In the genomic region with DNA sequence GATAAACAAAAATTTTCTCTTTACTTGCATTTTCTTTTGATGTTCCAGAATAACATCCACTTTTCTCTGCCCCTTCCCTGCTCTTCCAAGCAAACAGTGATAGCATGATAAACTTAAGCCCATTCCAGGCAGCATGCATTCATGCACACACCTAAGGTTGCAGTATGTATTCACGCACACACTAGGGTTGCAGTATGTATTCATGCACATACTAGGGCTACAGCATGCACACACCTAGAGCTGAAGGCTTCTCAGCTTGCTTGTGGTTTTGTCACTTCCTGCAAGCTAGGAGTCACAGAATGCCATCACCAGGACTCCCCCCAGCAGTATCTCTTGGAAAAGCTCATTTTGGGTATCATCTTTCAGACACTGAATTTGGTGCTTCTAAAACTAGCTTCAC, we compare ENCODE assay signal across 38 mouse cellular contexts. TPM values are rescaled to one million over a fixed set of nuclear protein-coding genes. Genes with fewer than 3 reads are reported as not detected.
"Had no signal": no experiment of that assay in that cellular context is flagged by ENCODE, and none has a peak within 500 bp of the region (broad histone marks: within the 10 kb centered on the region; RNA-seq: fewer than 3 reads in every experiment).

No protein-coding gene starts in this region.

- H3K9me3 ChIP-seq: embryonic facial prominence, embryonic 10.5 days; embryonic facial prominence, embryonic 12.5 days; embryonic facial prominence, embryonic 13.5 days; embryonic facial prominence, embryonic 15.5 days; forebrain, embryonic 10.5 days; forebrain, embryonic 12.5 days; forebrain, embryonic 13.5 days; forebrain, embryonic 15.5 days had no signal

- H3K4me2 ChIP-seq: embryonic facial prominence, embryonic 12.5 days; embryonic facial prominence, embryonic 13.5 days; embryonic facial prominence, embryonic 15.5 days; forebrain, embryonic 12.5 days; forebrain, embryonic 13.5 days; forebrain, embryonic 15.5 days had no signal

- H3K27me3 ChIP-seq: embryonic facial prominence, embryonic 12.5 days; embryonic facial prominence, embryonic 13.5 days; embryonic facial prominence, embryonic 15.5 days; forebrain, embryonic 12.5 days; forebrain, embryonic 13.5 days; forebrain, embryonic 15.5 days had no signal

- H3K4me1 ChIP-seq: embryonic facial prominence, embryonic 10.5 days; embryonic facial prominence, embryonic 12.5 days; embryonic facial prominence, embryonic 13.5 days; embryonic facial prominence, embryonic 15.5 days; forebrain, embryonic 10.5 days; forebrain, embryonic 12.5 days; forebrain, embryonic 13.5 days had no signal

- H3K4me3 ChIP-seq: embryonic facial prominence, embryonic 10.5 days; embryonic facial prominence, embryonic 12.5 days; embryonic facial prominence, embryonic 13.5 days; embryonic facial prominence, embryonic 15.5 days; erythroblast, embryonic 14.5 days; forebrain, embryonic 10.5 days; forebrain, embryonic 12.5 days; forebrain, embryonic 13.5 days; forebrain, embryonic 15.5 days; gastrocnemius, adult 2 months; heart, adult 2 months had no signal

- H3K9ac ChIP-seq: embryonic facial prominence, embryonic 12.5 days; embryonic facial prominence, embryonic 13.5 days; embryonic facial prominence, embryonic 15.5 days; forebrain, embryonic 12.5 days; forebrain, embryonic 13.5 days; forebrain, embryonic 15.5 days; forebrain, postnatal 0 days had no signal

- H3K27ac ChIP-seq: embryonic facial prominence, embryonic 10.5 days; embryonic facial prominence, embryonic 12.5 days; embryonic facial prominence, embryonic 13.5 days; embryonic facial prominence, embryonic 15.5 days; forebrain, embryonic 10.5 days; forebrain, embryonic 12.5 days; forebrain, embryonic 13.5 days; forebrain, embryonic 15.5 days; gastrocnemius, adult 2 months; heart, adult 2 months had no signal

- DNase-seq: cerebellum, adult 9-10 months; cerebellum, adult 9-11 months; cerebellum, postnatal 10 days; cerebellum, postnatal 14 days; cerebellum, postnatal 25 days; cerebellum, postnatal 36 days; embryo, embryonic 11 days; forebrain, postnatal 0 days; gastrocnemius, adult 2 months; gastrocnemius, postnatal 10 days; gastrocnemius, postnatal 14 days; gastrocnemius, postnatal 25 days; gastrocnemius, postnatal 36 days; heart, adult 11 months; heart, adult 18-20 months; heart, adult 2 months had no signal

- ATAC-seq: forebrain, embryonic 13.5 days; forebrain, embryonic 14.5 days; forebrain, embryonic 15.5 days; forebrain, embryonic 16.5 days; forebrain, postnatal 0 days had no signal

RNA-seq across cellular contexts. Expression of gene Tmem239, which starts 30.5 kb away (rescaled TPM):
- total RNA-seq: common myeloid progenitor, adult 5-6 weeks; forebrain, postnatal 0 days; gastrocnemius, adult 18-20 months; gastrocnemius, adult 2 months; gastrocnemius, adult 8-10 months; gastrocnemius, postnatal 10 days; gastrocnemius, postnatal 14 days; gastrocnemius, postnatal 25 days; gastrocnemius, postnatal 36 days; gastrocnemius, postnatal 4 days; granulocyte monocyte progenitor cell, adult 5-6 weeks; heart, adult 18-20 months; heart, adult 2 months; heart, adult 8-10 months had no signal
- polyA plus RNA-seq: cortical plate, adult 2 months; embryonic facial prominence, embryonic 10.5 days; embryonic facial prominence, embryonic 11.5 days; embryonic facial prominence, embryonic 14.5 days; embryonic facial prominence, embryonic 15.5 days; erythroblast, embryonic 14.5 days; forebrain, embryonic 10.5 days; forebrain, embryonic 11.5 days; forebrain, embryonic 12.5 days; forebrain, embryonic 13.5 days; forebrain, embryonic 14.5 days; forebrain, embryonic 15.5 days; frontal cortex, adult 2 months; heart, adult 2 months had no signal

RNA-seq across cellular contexts. Expression of gene 1700020A23Rik, which starts 31.7 kb away (rescaled TPM):
- total RNA-seq: common myeloid progenitor, adult 5-6 weeks; forebrain, postnatal 0 days; gastrocnemius, adult 18-20 months; gastrocnemius, adult 2 months; gastrocnemius, adult 8-10 months; gastrocnemius, postnatal 10 days; gastrocnemius, postnatal 14 days; gastrocnemius, postnatal 25 days; gastrocnemius, postnatal 36 days; gastrocnemius, postnatal 4 days; granulocyte monocyte progenitor cell, adult 5-6 weeks; heart, adult 18-20 months; heart, adult 2 months; heart, adult 8-10 months had no signal
- polyA plus RNA-seq: cortical plate, adult 2 months; embryonic facial prominence, embryonic 10.5 days; embryonic facial prominence, embryonic 11.5 days; embryonic facial prominence, embryonic 12.5 days; embryonic facial prominence, embryonic 13.5 days; embryonic facial prominence, embryonic 14.5 days; erythroblast, embryonic 14.5 days; forebrain, embryonic 11.5 days; forebrain, embryonic 12.5 days; forebrain, embryonic 14.5 days; frontal cortex, adult 2 months; heart, adult 2 months had no signal
